In genomic region chr1:66187016-66187681, GRCm38 (mm10) we compare ENCODE assay signal across 14 mouse cellular contexts. TPM values are rescaled to one million over a fixed set of nuclear protein-coding genes. Genes with fewer than 3 reads are reported as not detected.
DNase-seq lines count a peak whose midpoint lies in the region; ATAC-seq lines count a peak whose summit lies in the region.
"Had no signal": no experiment of that assay in that cellular context is flagged by ENCODE, and none has a peak within 500 bp of the region (broad histone marks: within the 10 kb centered on the region; RNA-seq: fewer than 3 reads in every experiment).

No protein-coding gene starts in this region.

- DNase-seq in forebrain, embryonic 11.5 days (ENCODE audit: low spot score), result no peak
- no peak for DNase-seq in forebrain, embryonic 10.5 days (ENCODE audit: extremely low spot score, low spot score)
- DNase-seq in lung, postnatal 36 days, result no peak
- DNase-seq: cerebellum, adult 11 months; gastrocnemius, postnatal 25 days; heart, postnatal 14 days; lung, postnatal 4 days had no signal

- H3K4me1 ChIP-seq in forebrain, embryonic 11.5 days (replicated peaks; ENCODE audit: control insufficient read depth, insufficient read depth, low read length), result peaks cover 8% of the 10 kb centered on the region; the same call in 1 of the 2 replicates
- peaks cover 14% of the 10 kb centered on the region for H3K4me1 ChIP-seq in forebrain, embryonic 10.5 days
- H3K4me1 ChIP-seq in lung, embryonic 16.5 days (replicated peaks; ENCODE audit: control insufficient read depth, insufficient read depth, low read length), result peaks cover 3% of the 10 kb centered on the region; the same call in 1 of the 2 replicates
- H3K4me1 ChIP-seq in forebrain, embryonic 16.5 days (replicated peaks; ENCODE audit: control insufficient read depth, insufficient read depth, low read length), result peaks cover 16% of the 10 kb centered on the region
- H3K4me1 ChIP-seq in neural tube, embryonic 14.5 days (ENCODE audit: control insufficient read depth, insufficient read depth, low read length), result peaks cover 14% of the 10 kb centered on the region

- no peaks in the 10 kb centered on the region for H3K9me3 ChIP-seq in forebrain, embryonic 11.5 days (ENCODE audit: control insufficient read depth, low read length)
- H3K9me3 ChIP-seq in forebrain, embryonic 10.5 days, result no peaks in the 10 kb centered on the region
- no peaks in the 10 kb centered on the region for H3K9me3 ChIP-seq in lung, embryonic 16.5 days (ENCODE audit: control insufficient read depth, low read length)
- no peaks in the 10 kb centered on the region for H3K9me3 ChIP-seq in forebrain, embryonic 16.5 days (ENCODE audit: control insufficient read depth, low read length)
- no peaks in the 10 kb centered on the region for H3K9me3 ChIP-seq in neural tube, embryonic 14.5 days (ENCODE audit: control insufficient read depth, low read length)
- H3K9me3 ChIP-seq: embryonic facial prominence, embryonic 15.5 days had no signal

- H3K27ac ChIP-seq in forebrain, embryonic 11.5 days (ENCODE audit: low read depth, low read length), result no peak overlapping the region
- H3K27ac ChIP-seq in forebrain, embryonic 10.5 days, result no peak overlapping the region
- no peak overlapping the region for H3K27ac ChIP-seq in lung, embryonic 16.5 days (ENCODE audit: low read length)
- peak overlapping the region; percentile 33 for H3K27ac ChIP-seq in forebrain, embryonic 16.5 days (ENCODE audit: low read length)
- H3K27ac ChIP-seq in neural tube, embryonic 14.5 days (ENCODE audit: low read depth, low read length), result no peak overlapping the region
- H3K27ac ChIP-seq: embryonic facial prominence, embryonic 15.5 days had no signal

- H3K36me3 ChIP-seq in forebrain, embryonic 11.5 days (ENCODE audit: control insufficient read depth, insufficient read depth, low read length), result no peaks in the 10 kb centered on the region
- H3K36me3 ChIP-seq in forebrain, embryonic 10.5 days (replicated peaks), result no peaks in the 10 kb centered on the region
- no peaks in the 10 kb centered on the region for H3K36me3 ChIP-seq in lung, embryonic 16.5 days (ENCODE audit: control insufficient read depth, insufficient read depth, low read length)
- H3K36me3 ChIP-seq in forebrain, embryonic 16.5 days (ENCODE audit: control insufficient read depth, insufficient read depth), result peaks cover 2% of the 10 kb centered on the region; the same call in 1 of the 2 replicates
- no peaks in the 10 kb centered on the region for H3K36me3 ChIP-seq in neural tube, embryonic 14.5 days (ENCODE audit: control insufficient read depth, insufficient read depth, low read length)
- H3K36me3 ChIP-seq: embryonic facial prominence, embryonic 15.5 days had no signal

- no peak overlapping the region for H3K9ac ChIP-seq in forebrain, embryonic 11.5 days (ENCODE audit: low read length)
- H3K9ac ChIP-seq in lung, embryonic 16.5 days (ENCODE audit: low read length), result no peak overlapping the region
- H3K9ac ChIP-seq in forebrain, embryonic 16.5 days (replicated peaks; ENCODE audit: low read depth, low read length), result no peak overlapping the region
- no peak overlapping the region for H3K9ac ChIP-seq in neural tube, embryonic 14.5 days (replicated peaks; ENCODE audit: low read depth, low read length)
- H3K9ac ChIP-seq: embryonic facial prominence, embryonic 15.5 days had no signal

- 53% methylated on average over 12 of the region's 12 CpGs for WGBS in forebrain, embryonic 11.5 days
- 59% methylated on average over 12 of the region's 12 CpGs for WGBS in forebrain, embryonic 10.5 days
- WGBS in lung, embryonic 16.5 days, result 58% methylated on average over 12 of the region's 12 CpGs
- WGBS in forebrain, embryonic 16.5 days, result 32% methylated on average over 12 of the region's 12 CpGs
- 45% methylated on average over 12 of the region's 12 CpGs for WGBS in neural tube, embryonic 14.5 days

- peak; percentile 44; the same call in 1 of the 2 replicates for ATAC-seq in forebrain, embryonic 11.5 days (replicated peaks; ENCODE audit: low FRiP score)
- ATAC-seq in lung, embryonic 16.5 days (ENCODE audit: low read depth), result no peak
- ATAC-seq in forebrain, embryonic 16.5 days, result peak; percentile 71
- ATAC-seq in neural tube, embryonic 14.5 days (ENCODE audit: low read depth), result peak; percentile 72; the same call in 1 of the 2 replicates
- ATAC-seq in CD4-positive, CD25-positive, alpha-beta regulatory T cell, adult 4 months, result no peak
- ATAC-seq in megakaryocyte, adult 5-6 weeks (ENCODE audit: poor library complexity, severe bottlenecking), result no peak

- no peaks in the 10 kb centered on the region for H3K27me3 ChIP-seq in forebrain, embryonic 11.5 days (ENCODE audit: control insufficient read depth, insufficient read depth, low read length)
- no peaks in the 10 kb centered on the region for H3K27me3 ChIP-seq in forebrain, embryonic 10.5 days (ENCODE audit: poor library complexity, severe bottlenecking)
- H3K27me3 ChIP-seq in lung, embryonic 16.5 days (ENCODE audit: control insufficient read depth, insufficient read depth, low read depth, low read length), result no peaks in the 10 kb centered on the region
- no peaks in the 10 kb centered on the region for H3K27me3 ChIP-seq in forebrain, embryonic 16.5 days (replicated peaks; ENCODE audit: control insufficient read depth, insufficient read depth, low read length)
- no peaks in the 10 kb centered on the region for H3K27me3 ChIP-seq in neural tube, embryonic 14.5 days (ENCODE audit: control insufficient read depth, insufficient read depth, low read length)
- H3K27me3 ChIP-seq: embryonic facial prominence, embryonic 15.5 days had no signal

- no peak overlapping the region for H3K4me3 ChIP-seq in forebrain, embryonic 11.5 days (ENCODE audit: low read depth, low read length)
- no peak overlapping the region for H3K4me3 ChIP-seq in forebrain, embryonic 10.5 days
- peak overlapping the region; percentile 19 for H3K4me3 ChIP-seq in lung, embryonic 16.5 days (ENCODE audit: low read length)
- no peak overlapping the region for H3K4me3 ChIP-seq in forebrain, embryonic 16.5 days (replicated peaks; ENCODE audit: low read length)
- H3K4me3 ChIP-seq in neural tube, embryonic 14.5 days (ENCODE audit: low read depth, low read length), result no peak overlapping the region
- H3K4me3 ChIP-seq: embryonic facial prominence, embryonic 15.5 days had no signal

- no peak overlapping the region for H3K4me2 ChIP-seq in forebrain, embryonic 11.5 days (ENCODE audit: low read depth, low read length, severe bottlenecking)
- peak overlapping the region; percentile 40 for H3K4me2 ChIP-seq in lung, embryonic 16.5 days (ENCODE audit: low read depth, low read length)
- H3K4me2 ChIP-seq in forebrain, embryonic 16.5 days (ENCODE audit: low read length), result peak overlapping the region; percentile 33
- no peak overlapping the region for H3K4me2 ChIP-seq in neural tube, embryonic 14.5 days (ENCODE audit: low read depth, low read length)
- H3K4me2 ChIP-seq: embryonic facial prominence, embryonic 15.5 days had no signal

RNA-seq across cellular contexts. Expression of gene Map2, which starts 12.1 kb away (rescaled TPM):
- 164 and 177 TPM in 2 replicates for polyA plus RNA-seq in forebrain, embryonic 11.5 days (2014; fragmentation: Nextera tagmentation; extraction: Ambion mirVana)
- polyA plus RNA-seq in forebrain, embryonic 10.5 days (2016; fragmentation: Nextera tagmentation; extraction: Ambion mirVana), result 59.6 and 73.6 TPM in 2 replicates
- 13.1 and 13.7 TPM in 2 replicates for polyA plus RNA-seq in lung, embryonic 16.5 days (2015; fragmentation: Nextera tagmentation; extraction: Ambion mirVana)
- polyA plus RNA-seq in forebrain, embryonic 16.5 days (2015; fragmentation: Nextera tagmentation; extraction: Ambion mirVana), result 515 and 521 TPM in 2 replicates
- 458 and 523 TPM in 2 replicates for polyA plus RNA-seq in neural tube, embryonic 14.5 days (2014; fragmentation: Nextera tagmentation; extraction: Ambion mirVana)
- polyA plus RNA-seq in CD4-positive, CD25-positive, alpha-beta regulatory T cell, adult 4 months (2017; shearing (Covaris generic)), result 10 to 100 TPM in 1 of 2 experiments, 1 to 10 TPM in 1; 3.5 to 10.7 TPM
- 0.07 TPM in 1 of 2 replicates, not detected in the other for total RNA-seq in megakaryocyte, adult 5-6 weeks (2015)
- not detected in 2 replicates for total RNA-seq in megakaryocyte, adult 5-6 weeks (2017)
- total RNA-seq: MEL had no signal

Comparison
In these comparisons a context has a peak if more than half of its experiments do, and no peak if none do; other contexts are left out.
1. H3K4me2 ChIP-seq: peak in lung, embryonic 16.5 days (single experiment) and forebrain, embryonic 16.5 days (single experiment); none in forebrain, embryonic 11.5 days (single experiment) and neural tube, embryonic 14.5 days (single experiment).
2. ATAC-seq: peak in forebrain, embryonic 11.5 days (single experiment), forebrain, embryonic 16.5 days (single experiment) and neural tube, embryonic 14.5 days (single experiment); none in lung, embryonic 16.5 days (single experiment), CD4-positive, CD25-positive, alpha-beta regulatory T cell, adult 4 months (single experiment) and megakaryocyte, adult 5-6 weeks (single experiment).